In genomic region chr17:56112743-56113142, GRCm38 (mm10) we compare ENCODE assay signal across 23 mouse cellular contexts. TPM values are rescaled to one million over a fixed set of nuclear protein-coding genes. Genes with fewer than 3 reads are reported as not detected.
A peak's percentile ranks its signal among the peaks of the same experiment; 100 is the strongest.
DNase-seq lines count a peak whose midpoint lies in the region; ATAC-seq and TF ChIP-seq lines count a peak whose summit lies in the region.
"Had no signal": no experiment of that assay in that cellular context is flagged by ENCODE, and none has a peak within 500 bp of the region (broad histone marks: within the 10 kb centered on the region; RNA-seq: fewer than 3 reads in every experiment).

No protein-coding gene starts in this region.

- DNase-seq in gastrocnemius, postnatal 14 days = peak; percentile 3
- DNase-seq in gastrocnemius, postnatal 10 days = no peak
- DNase-seq in hindbrain, postnatal 0 days (ENCODE audit: low spot score) = no peak
- DNase-seq: cerebellum, adult 18-20 months; cerebellum, postnatal 36 days; gastrocnemius, postnatal 25 days; heart, postnatal 14 days had no signal

- intact Hi-C loops in gastrocnemius, postnatal 14 days (cut with DNase I; ENCODE audit: low total_unique reads) = no loop called here

- peaks cover 4% of the 10 kb centered on the region for H3K36me3 ChIP-seq in hindbrain, embryonic 13.5 days
- H3K36me3 ChIP-seq in hindbrain, postnatal 0 days (ENCODE audit: insufficient read depth, low read length) = no peaks in the 10 kb centered on the region
- peaks cover 43% of the 10 kb centered on the region for H3K36me3 ChIP-seq in megakaryocyte, embryonic 14.5 days (replicated peaks; ENCODE audit: low read length)
- H3K36me3 ChIP-seq: embryonic facial prominence, embryonic 15.5 days; heart, embryonic 10.5 days; heart, embryonic 15.5 days had no signal

- H3K4me2 ChIP-seq in hindbrain, embryonic 13.5 days = no peak overlapping the region
- H3K4me2 ChIP-seq in hindbrain, postnatal 0 days (ENCODE audit: low read depth, low read length) = no peak overlapping the region
- H3K4me2 ChIP-seq: embryonic facial prominence, embryonic 15.5 days; heart, embryonic 15.5 days; hindbrain, embryonic 14.5 days had no signal

- peaks cover 26% of the 10 kb centered on the region for H3K27me3 ChIP-seq in hindbrain, embryonic 13.5 days
- H3K27me3 ChIP-seq in hindbrain, postnatal 0 days (ENCODE audit: insufficient read depth, low read length) = no peaks in the 10 kb centered on the region
- peaks cover 26% of the 10 kb centered on the region for H3K27me3 ChIP-seq in megakaryocyte, embryonic 14.5 days (replicated peaks)
- H3K27me3 ChIP-seq: CH12.LX had no signal

- peak overlapping the region; percentile 13; the same call in 1 of the 2 replicates for H3K9ac ChIP-seq in hindbrain, embryonic 13.5 days
- no peak overlapping the region for H3K9ac ChIP-seq in hindbrain, postnatal 0 days (replicated peaks; ENCODE audit: low read length)
- H3K9ac ChIP-seq: embryonic facial prominence, embryonic 15.5 days; heart, embryonic 15.5 days; hindbrain, embryonic 14.5 days had no signal

- H3K4me3 ChIP-seq in hindbrain, embryonic 13.5 days = no peak overlapping the region
- no peak overlapping the region for H3K4me3 ChIP-seq in hindbrain, postnatal 0 days (ENCODE audit: low read length)
- peak overlapping the region; percentile 47 for H3K4me3 ChIP-seq in megakaryocyte, embryonic 14.5 days (replicated peaks)
- H3K4me3 ChIP-seq: embryonic facial prominence, embryonic 15.5 days; erythroblast, embryonic 14.5 days; forebrain, embryonic 10.5 days; heart, embryonic 10.5 days; heart, embryonic 15.5 days had no signal

- WGBS in hindbrain, embryonic 13.5 days = 54% methylated on average over 3 of the region's 3 CpGs
- WGBS in hindbrain, postnatal 0 days = 64% methylated on average over 3 of the region's 3 CpGs

- ATAC-seq in hindbrain, embryonic 13.5 days (ENCODE audit: low FRiP score) = no peak
- no peak for ATAC-seq in hindbrain, postnatal 0 days
- ATAC-seq in megakaryocyte, adult 5-6 weeks (ENCODE audit: poor library complexity, severe bottlenecking) = no peak
- ATAC-seq: activated CD4-positive, CD25-positive, alpha-beta regulatory T cell, adult 4 months; inflammation-experienced regulatory T-cells, adult 6 months; intestine, postnatal 0 days; Patski had no signal

- no peaks in the 10 kb centered on the region for H3K9me3 ChIP-seq in hindbrain, embryonic 13.5 days
- no peaks in the 10 kb centered on the region for H3K9me3 ChIP-seq in hindbrain, postnatal 0 days (ENCODE audit: low read length)
- no peaks in the 10 kb centered on the region for H3K9me3 ChIP-seq in megakaryocyte, embryonic 14.5 days
- H3K9me3 ChIP-seq: embryonic facial prominence, embryonic 15.5 days; forebrain, embryonic 10.5 days; heart, embryonic 10.5 days; heart, embryonic 15.5 days had no signal

- H3K27ac ChIP-seq in hindbrain, embryonic 13.5 days = no peak overlapping the region; the same call in 1 of the 2 replicates
- no peak overlapping the region for H3K27ac ChIP-seq in hindbrain, postnatal 0 days
- H3K27ac ChIP-seq: embryonic facial prominence, embryonic 15.5 days; forebrain, embryonic 10.5 days; heart, embryonic 10.5 days; heart, embryonic 15.5 days; hindbrain, embryonic 14.5 days had no signal

- H3K4me1 ChIP-seq in hindbrain, embryonic 13.5 days (replicated peaks) = peaks cover 20% of the 10 kb centered on the region
- H3K4me1 ChIP-seq in hindbrain, postnatal 0 days (ENCODE audit: insufficient read depth, low read length) = no peaks in the 10 kb centered on the region
- peaks cover 36% of the 10 kb centered on the region for H3K4me1 ChIP-seq in megakaryocyte, embryonic 14.5 days

- no peak for TF ChIP-seq CTCF in hindbrain, postnatal 0 days (IDR thresholded peaks at IDR 0.05; ENCODE audit: low read depth)

RNA-seq across cellular contexts. Expression of gene Plin4, which starts 3.1 kb away (rescaled TPM):
- total RNA-seq in gastrocnemius, postnatal 14 days (2021) = 100 to 1,000 TPM; 127 to 310 TPM
- total RNA-seq in gastrocnemius, postnatal 10 days (2021) = 100 to 1,000 TPM in 1 of 2 experiments, 10 to 100 TPM in 1; 75.2 to 106 TPM
- polyA plus RNA-seq in hindbrain, embryonic 13.5 days (2015; fragmentation: Nextera tagmentation; extraction: Ambion mirVana) = 0.10 TPM in 2 replicates
- 0.61 and 0.99 TPM in 2 replicates for total RNA-seq in hindbrain, postnatal 0 days (2014; rRNA removed)
- 0.08 and 0.11 TPM in 2 replicates for polyA plus RNA-seq in hindbrain, postnatal 0 days (2015; fragmentation: Nextera tagmentation; extraction: Ambion mirVana)
- polyA plus RNA-seq in megakaryocyte, embryonic 14.5 days (2012; ENCODE audit: insufficient read depth, low replicate concordance) = not detected in 2 replicates
- 0.09 TPM in 2 replicates for total RNA-seq in megakaryocyte, adult 5-6 weeks (2015)
- total RNA-seq in megakaryocyte, adult 5-6 weeks (2017) = 0.18 TPM in 1 of 2 replicates, not detected in the other
- total RNA-seq: granulocyte monocyte progenitor cell, adult 5-6 weeks had no signal
- polyA plus RNA-seq: erythroblast, embryonic 14.5 days had no signal

RNA-seq across cellular contexts. Expression of gene Plin5, which starts 4.7 kb away (rescaled TPM):
- 10 to 100 TPM; 17.6 to 48.3 TPM for total RNA-seq in gastrocnemius, postnatal 14 days (2021)
- 10 to 100 TPM; 19.2 to 19.9 TPM for total RNA-seq in gastrocnemius, postnatal 10 days (2021)
- 0.83 and 1.0 TPM in 2 replicates for polyA plus RNA-seq in hindbrain, embryonic 13.5 days (2015; fragmentation: Nextera tagmentation; extraction: Ambion mirVana)
- total RNA-seq in hindbrain, postnatal 0 days (2014; rRNA removed) = 2.2 and 3.3 TPM in 2 replicates
- polyA plus RNA-seq in hindbrain, postnatal 0 days (2015; fragmentation: Nextera tagmentation; extraction: Ambion mirVana) = 4.1 and 4.4 TPM in 2 replicates
- not detected in 2 replicates for polyA plus RNA-seq in megakaryocyte, embryonic 14.5 days (2012; ENCODE audit: insufficient read depth, low replicate concordance)
- total RNA-seq in megakaryocyte, adult 5-6 weeks (2015) = 0.18 TPM in 1 of 2 replicates, not detected in the other
- 0.45 TPM in 1 of 2 replicates, not detected in the other for total RNA-seq in megakaryocyte, adult 5-6 weeks (2017)
- total RNA-seq: CH12.LX; granulocyte monocyte progenitor cell, adult 5-6 weeks had no signal
- polyA plus RNA-seq: activated CD4-positive, CD25-positive, alpha-beta regulatory T cell, adult 4 months; erythroblast, embryonic 14.5 days had no signal

RNA-seq across cellular contexts. Expression of gene Lrg1, which starts 9.1 kb away (rescaled TPM):
- total RNA-seq in gastrocnemius, postnatal 14 days (2021) = 1 to 10 TPM; 2.9 to 5.6 TPM
- 1 to 10 TPM; 1.4 to 3.1 TPM for total RNA-seq in gastrocnemius, postnatal 10 days (2021)
- not detected in 2 replicates for polyA plus RNA-seq in hindbrain, embryonic 13.5 days (2015; fragmentation: Nextera tagmentation; extraction: Ambion mirVana)
- 0.21 TPM in 1 of 2 replicates, not detected in the other for total RNA-seq in hindbrain, postnatal 0 days (2014; rRNA removed)
- polyA plus RNA-seq in hindbrain, postnatal 0 days (2015; fragmentation: Nextera tagmentation; extraction: Ambion mirVana) = 0.90 and 0.95 TPM in 2 replicates
- 2.7 TPM in 1 of 2 replicates, not detected in the other for polyA plus RNA-seq in megakaryocyte, embryonic 14.5 days (2012; ENCODE audit: insufficient read depth, low replicate concordance)
- 17.6 and 20.1 TPM in 2 replicates for total RNA-seq in megakaryocyte, adult 5-6 weeks (2015)
- 23.9 and 33.9 TPM in 2 replicates for total RNA-seq in megakaryocyte, adult 5-6 weeks (2017)
- total RNA-seq: CH12.LX had no signal
- polyA plus RNA-seq: forebrain, embryonic 10.5 days; forebrain, embryonic 16.5 days; heart, embryonic 10.5 days; inflammation-experienced regulatory T-cells, adult 6 months had no signal

RNA-seq across cellular contexts. Expression of gene Sema6b, which starts 27.4 kb away (rescaled TPM):
- total RNA-seq in gastrocnemius, postnatal 14 days (2021) = 10 to 100 TPM in 1 of 2 experiments, 1 to 10 TPM in 1; 9.8 to 12.1 TPM
- 10 to 100 TPM; 14.4 to 14.7 TPM for total RNA-seq in gastrocnemius, postnatal 10 days (2021)
- polyA plus RNA-seq in hindbrain, embryonic 13.5 days (2015; fragmentation: Nextera tagmentation; extraction: Ambion mirVana) = 10.5 and 11.7 TPM in 2 replicates
- total RNA-seq in hindbrain, postnatal 0 days (2014; rRNA removed) = 91.6 and 97.5 TPM in 2 replicates
- 12.9 and 13.2 TPM in 2 replicates for polyA plus RNA-seq in hindbrain, postnatal 0 days (2015; fragmentation: Nextera tagmentation; extraction: Ambion mirVana)
- 19.4 and 37.0 TPM in 2 replicates for polyA plus RNA-seq in megakaryocyte, embryonic 14.5 days (2012; ENCODE audit: insufficient read depth, low replicate concordance)
- 1.5 TPM in 2 replicates for total RNA-seq in megakaryocyte, adult 5-6 weeks (2015)
- total RNA-seq in megakaryocyte, adult 5-6 weeks (2017) = 2.0 and 2.7 TPM in 2 replicates
- polyA plus RNA-seq: activated CD4-positive, CD25-positive, alpha-beta regulatory T cell, adult 4 months had no signal

RNA-seq across cellular contexts. Expression of gene Hdgfl2, which starts 33.3 kb away (rescaled TPM):
- 10 to 100 TPM; 27.7 TPM for total RNA-seq in gastrocnemius, postnatal 14 days (2021)
- total RNA-seq in gastrocnemius, postnatal 10 days (2021) = 10 to 100 TPM; 37.7 to 45.7 TPM
- 150 and 154 TPM in 2 replicates for polyA plus RNA-seq in hindbrain, embryonic 13.5 days (2015; fragmentation: Nextera tagmentation; extraction: Ambion mirVana)
- total RNA-seq in hindbrain, postnatal 0 days (2014; rRNA removed) = 57.5 and 70.0 TPM in 2 replicates
- polyA plus RNA-seq in hindbrain, postnatal 0 days (2015; fragmentation: Nextera tagmentation; extraction: Ambion mirVana) = 109 and 119 TPM in 2 replicates
- 93.5 and 279 TPM in 2 replicates for polyA plus RNA-seq in megakaryocyte, embryonic 14.5 days (2012; ENCODE audit: insufficient read depth, low replicate concordance)
- 14.9 and 17.9 TPM in 2 replicates for total RNA-seq in megakaryocyte, adult 5-6 weeks (2015)
- 43.4 and 52.8 TPM in 2 replicates for total RNA-seq in megakaryocyte, adult 5-6 weeks (2017)

Comparison
In these comparisons a context has a peak if more than half of its experiments do, and no peak if none do; other contexts are left out.
1. RNA of gene Plin4, which starts 3.1 kb away (total RNA-seq): 127 to 310 TPM in gastrocnemius, postnatal 14 days and 75.2 to 106 TPM in gastrocnemius, postnatal 10 days; 0.61 to 0.99 TPM in hindbrain, postnatal 0 days and 0.09 to 0.18 TPM in megakaryocyte, adult 5-6 weeks; every median in the first group is over 10 times any median in the second.